Mouse (Mus musculus) liver, embryonic 11.5 days (tissue): ENCODE results near the gene Ece1. TPM values are rescaled to one million over a fixed set of nuclear protein-coding genes. Genes with fewer than 3 reads are reported as not detected.
A peak's percentile ranks its signal among the peaks of the same experiment; 100 is the strongest.

Source experiments
- ATAC-seq: fragments of 200-750 bp; cut with Nextera tagmentation; replicated peaks from 2 replicates; pipeline ENCODE4 v1.8.0; 2017; ENCODE audit warnings: moderate number of reproducible peaks, mild to moderate bottlenecking, moderate TSS enrichment, moderate library complexity; ENCODE audit not compliant: low FRiP score
- DNase-seq: peaks from one replicate; pipeline ENCODE4 v3.0.0-alpha.2; 2017; ENCODE audit warnings: low spot score
- H3K27ac ChIP-seq: fragments of 300-500 bp; sonication (generic); 2 replicates; pipeline ENCODE4 v1.5.1; 2014; ENCODE audit warnings: mild to moderate bottlenecking, low read depth, low read length, control low read depth
- H3K27me3 ChIP-seq: fragments of 300-500 bp; sonication (generic); replicated peaks from 2 replicates; pipeline ENCODE4 v1.6.1; 2014; ENCODE audit warnings: low read length, mixed read lengths; ENCODE audit not compliant: control insufficient read depth, insufficient read depth
- H3K36me3 ChIP-seq: fragments of 300-500 bp; sonication (generic); 2 replicates; pipeline ENCODE4 v1.6.1; 2014; ENCODE audit warnings: mild to moderate bottlenecking, low read length, moderate library complexity, mixed read lengths; ENCODE audit not compliant: control insufficient read depth, insufficient read depth
- H3K4me1 ChIP-seq: fragments of 300-500 bp; sonication (generic); replicated peaks from 2 replicates; pipeline ENCODE4 v1.6.1; 2014; ENCODE audit warnings: low read length, mixed read lengths; ENCODE audit not compliant: control insufficient read depth, insufficient read depth
- H3K4me2 ChIP-seq: fragments of 300-500 bp; sonication (generic); 2 replicates; pipeline ENCODE4 v1.6.1; 2014; ENCODE audit warnings: mild to moderate bottlenecking, control low read depth, moderate library complexity
- H3K4me3 ChIP-seq: fragments of 300-500 bp; sonication (generic); 2 replicates; pipeline ENCODE4 v1.5.1; 2014; ENCODE audit warnings: low read depth, low read length, control low read depth
- H3K9ac ChIP-seq: fragments of 300-500 bp; sonication (generic); 2 replicates; pipeline ENCODE4 v1.6.1; 2014; ENCODE audit warnings: low read depth, low read length, control low read depth
- H3K9me3 ChIP-seq: fragments of 300-500 bp; sonication (generic); 2 replicates; pipeline ENCODE4 v1.6.1; 2016; ENCODE audit warnings: low read length, inconsistent platforms, mixed read lengths; ENCODE audit not compliant: control insufficient read depth
- WGBS: fragments of 180-500 bp; shearing (Covaris S2); extraction: QIAGEN DNeasy Blood & Tissue Kit; methylation state at CpG from one replicate; pipeline ENCODE4 v1.1.7; 2014; 5-methylcytosine and 5-hydroxymethylcytosine counted together
- polyA plus RNA-seq: library from polyadenylated mRNA; unstranded; fragments of >200 nt; fragmentation: Nextera tagmentation; extraction: Ambion mirVana; gene quantifications from 2 replicates; pipeline ENCODE4 v1.2.1, GENCODE M21; 2014

The Ece1 gene
- polyA plus RNA-seq, 1 experiment from 2014 or later, result 51.9 TPM

DNA sequence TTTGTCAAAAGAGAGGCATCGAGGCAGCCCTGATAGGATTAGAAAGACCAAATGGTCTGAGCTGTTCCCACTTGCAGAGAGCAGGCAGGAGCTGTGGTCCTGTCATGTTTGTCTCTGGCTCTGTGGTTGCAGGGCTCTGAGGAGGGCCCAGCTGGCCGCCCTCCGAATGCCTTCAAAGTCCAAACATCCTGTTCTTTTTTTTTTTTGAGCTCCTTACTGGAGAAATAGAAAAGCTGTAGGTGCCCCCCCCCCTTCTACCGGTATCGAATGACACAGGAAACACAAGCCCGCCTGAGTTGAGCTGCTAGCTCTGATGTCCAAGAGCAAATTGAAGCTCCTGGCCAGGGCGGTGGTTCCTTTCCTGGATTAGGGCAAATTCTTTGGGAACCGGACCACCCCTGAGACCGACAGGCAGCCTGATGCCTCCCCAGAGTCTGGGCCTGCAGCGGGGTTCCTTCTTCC, 58.5 kb downstream of the Ece1 start:
- 18% methylated on average over 10 of the region's 10 CpGs for WGBS
- H3K36me3 ChIP-seq, result no peaks in the 10 kb centered on the region; the same call in none of the 2 replicates
- H3K9me3 ChIP-seq, result no peaks in the 10 kb centered on the region
- H3K27ac ChIP-seq, result peak overlapping the region; percentile 75
- no peak for DNase-seq
- H3K27me3 ChIP-seq, result no peaks in the 10 kb centered on the region
- no peak overlapping the region for H3K4me3 ChIP-seq
- peak overlapping the region; percentile 36 for H3K4me2 ChIP-seq
- peaks cover 43% of the 10 kb centered on the region for H3K4me1 ChIP-seq
- no peak overlapping the region for H3K9ac ChIP-seq
- ATAC-seq, result no peak

DNA sequence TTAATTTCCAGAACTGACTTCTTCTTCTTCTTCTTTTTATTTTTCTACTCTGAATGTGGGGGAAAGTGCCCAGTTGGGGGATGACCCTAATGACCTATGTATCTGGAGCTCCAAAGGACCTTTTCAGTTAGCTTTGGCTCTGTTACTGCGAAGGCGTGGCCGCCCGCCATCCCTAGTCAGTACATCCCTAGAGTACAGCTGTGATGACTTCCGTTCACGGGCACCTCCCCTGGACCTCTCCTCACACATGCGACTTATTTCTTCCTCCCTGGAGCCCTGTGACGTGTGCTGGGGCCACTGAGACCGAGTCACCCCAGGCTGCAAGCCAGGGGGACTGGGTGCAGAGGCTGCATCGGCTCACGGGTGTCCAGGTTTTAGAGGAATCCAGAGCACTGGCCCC, 59.5 kb downstream of the Ece1 start:
- H3K4me1 ChIP-seq, result peaks cover 40% of the 10 kb centered on the region
- peak overlapping the region; percentile 36 for H3K4me2 ChIP-seq

DNA sequence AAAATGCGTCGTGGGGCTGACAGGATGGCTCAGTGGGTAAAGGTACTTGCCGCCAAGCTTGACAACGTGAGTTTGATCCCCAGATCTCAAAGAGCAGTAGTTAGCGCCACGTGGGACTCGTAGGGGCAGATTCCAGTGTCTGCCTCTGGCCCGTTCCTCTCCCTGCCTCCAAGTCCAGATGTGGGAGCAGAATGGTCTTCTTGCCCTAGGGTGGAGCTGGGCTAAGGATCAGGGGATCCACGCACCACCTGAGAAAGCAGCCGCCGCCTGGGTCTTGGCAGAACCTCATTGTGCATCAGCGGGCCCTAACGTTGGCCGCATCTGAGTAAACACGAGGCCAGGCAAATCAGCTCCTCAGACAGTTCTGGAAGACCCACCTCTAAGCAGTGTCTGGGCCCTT, 61.0 kb downstream of the Ece1 start:
- no peak overlapping the region for H3K4me2 ChIP-seq
- peaks cover 4% of the 10 kb centered on the region for H3K36me3 ChIP-seq
- ATAC-seq (no peak), DNase-seq (no peak)
- H3K9ac ChIP-seq, result no peak overlapping the region
- H3K27ac ChIP-seq, result no peak overlapping the region
- no peak overlapping the region for H3K4me3 ChIP-seq
- no peaks in the 10 kb centered on the region for H3K27me3 ChIP-seq
- WGBS, result 84% methylated on average over 15 of the region's 15 CpGs
- peaks cover 37% of the 10 kb centered on the region for H3K4me1 ChIP-seq
- H3K9me3 ChIP-seq, result no peaks in the 10 kb centered on the region

More for the DNA sequence above, 59.5 kb downstream of the Ece1 start:
- Histone ChIP-seq H3K36me3 (peaks cover 3% of the 10 kb centered on the region), H3K9ac (no peak overlapping the region), H3K27me3 (no peaks in the 10 kb centered on the region), H3K9me3 (no peaks in the 10 kb centered on the region), H3K27ac (no peak overlapping the region), H3K4me3 (no peak overlapping the region)
- ATAC-seq (no peak), DNase-seq (no peak)
- 85% methylated on average over 11 of the region's 11 CpGs for whole genome bisulfite sequencing

DNA sequence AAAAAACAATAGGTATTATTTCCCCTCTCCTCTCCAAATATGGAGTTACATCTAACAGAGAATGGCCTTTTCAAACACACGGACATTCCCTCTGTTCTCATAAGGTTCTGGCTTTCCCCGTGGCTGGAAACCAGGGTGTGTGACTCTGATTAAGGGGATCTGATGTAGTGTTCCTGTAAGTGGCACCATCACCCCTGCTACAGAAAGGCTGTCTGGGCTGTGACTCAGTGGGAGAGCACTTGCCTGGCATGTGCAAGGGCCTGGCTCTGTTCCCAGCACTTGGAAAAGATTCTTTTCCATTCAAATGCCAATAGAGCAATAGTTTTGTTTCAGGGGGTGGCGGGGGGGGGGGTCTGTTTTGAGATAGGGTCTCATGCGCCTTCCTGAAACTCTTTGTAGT, 63.1 kb downstream of the Ece1 start:
- 67% methylated on average over 4 of the region's 4 CpGs for WGBS
- H3K27ac ChIP-seq, result no peak overlapping the region
- no peak for ATAC-seq

DNA sequence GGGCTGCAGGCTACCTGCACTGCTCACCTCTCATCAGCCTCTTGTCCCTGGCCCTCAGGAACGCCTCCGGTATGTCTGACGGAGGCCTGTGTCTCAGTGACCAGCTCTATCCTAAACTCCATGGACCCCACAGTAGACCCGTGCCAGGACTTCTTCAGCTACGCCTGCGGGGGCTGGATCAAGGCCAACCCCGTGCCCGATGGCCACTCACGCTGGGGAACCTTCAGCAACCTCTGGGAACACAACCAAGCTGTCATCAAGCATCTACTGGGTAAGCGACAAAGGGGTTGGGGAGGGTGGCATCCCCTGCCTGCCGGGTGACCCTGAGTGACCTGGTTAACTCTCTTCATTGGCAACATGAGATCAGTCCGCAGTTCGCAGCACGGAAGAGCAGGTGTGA, 64.1 kb downstream of the Ece1 start:
- Histone ChIP-seq H3K4me2 (no peak overlapping the region), H3K27me3 (no peaks in the 10 kb centered on the region), H3K36me3 (peaks cover 8% of the 10 kb centered on the region), H3K4me1 (peaks cover 42% of the 10 kb centered on the region), H3K27ac (no peak overlapping the region), H3K9ac (no peak overlapping the region), H3K4me3 (no peak overlapping the region), H3K9me3 (no peaks in the 10 kb centered on the region)
- WGBS, result 92% methylated on average over 14 of the region's 14 CpGs
- ATAC-seq (no peak), DNase-seq (no peak)

More for the DNA sequence above, 63.1 kb downstream of the Ece1 start:
- DNase-seq, result no peak
- Histone ChIP-seq H3K36me3 (peaks cover 8% of the 10 kb centered on the region), H3K9ac (no peak overlapping the region), H3K4me1 (peaks cover 40% of the 10 kb centered on the region), H3K4me2 (no peak overlapping the region), H3K9me3 (no peaks in the 10 kb centered on the region), H3K4me3 (no peak overlapping the region), H3K27me3 (no peaks in the 10 kb centered on the region)

DNA sequence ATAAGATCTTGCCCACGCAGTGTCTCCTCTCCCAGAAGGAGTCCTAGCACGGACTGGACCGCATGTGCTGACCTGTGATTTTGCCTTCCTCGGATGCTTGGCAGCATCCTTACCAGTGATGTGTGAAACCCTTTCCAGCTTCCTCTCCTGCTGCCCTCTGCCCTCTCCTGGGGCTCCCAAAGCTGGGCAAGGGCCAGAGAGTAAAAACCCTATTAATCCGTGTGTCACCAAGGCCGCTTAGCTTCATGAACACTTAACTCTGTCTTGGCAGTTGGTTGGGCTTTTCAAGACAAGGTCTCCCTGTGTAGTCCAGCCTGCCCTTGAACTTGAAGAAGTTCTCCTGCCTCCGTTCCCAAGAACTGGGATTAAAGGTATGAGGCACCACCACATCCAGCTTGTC, 65.1 kb downstream of the Ece1 start:
- ATAC-seq (no peak), DNase-seq (no peak)
- no peaks in the 10 kb centered on the region for H3K9me3 ChIP-seq
- peaks cover 8% of the 10 kb centered on the region for H3K36me3 ChIP-seq
- H3K4me2 ChIP-seq, result no peak overlapping the region
- peak overlapping the region; percentile 68 for H3K27ac ChIP-seq
- WGBS, result 80% methylated on average over 7 of the region's 7 CpGs
- no peak overlapping the region for H3K4me3 ChIP-seq
- H3K4me1 ChIP-seq, result peaks cover 50% of the 10 kb centered on the region
- no peaks in the 10 kb centered on the region for H3K27me3 ChIP-seq
- H3K9ac ChIP-seq, result no peak overlapping the region

DNA sequence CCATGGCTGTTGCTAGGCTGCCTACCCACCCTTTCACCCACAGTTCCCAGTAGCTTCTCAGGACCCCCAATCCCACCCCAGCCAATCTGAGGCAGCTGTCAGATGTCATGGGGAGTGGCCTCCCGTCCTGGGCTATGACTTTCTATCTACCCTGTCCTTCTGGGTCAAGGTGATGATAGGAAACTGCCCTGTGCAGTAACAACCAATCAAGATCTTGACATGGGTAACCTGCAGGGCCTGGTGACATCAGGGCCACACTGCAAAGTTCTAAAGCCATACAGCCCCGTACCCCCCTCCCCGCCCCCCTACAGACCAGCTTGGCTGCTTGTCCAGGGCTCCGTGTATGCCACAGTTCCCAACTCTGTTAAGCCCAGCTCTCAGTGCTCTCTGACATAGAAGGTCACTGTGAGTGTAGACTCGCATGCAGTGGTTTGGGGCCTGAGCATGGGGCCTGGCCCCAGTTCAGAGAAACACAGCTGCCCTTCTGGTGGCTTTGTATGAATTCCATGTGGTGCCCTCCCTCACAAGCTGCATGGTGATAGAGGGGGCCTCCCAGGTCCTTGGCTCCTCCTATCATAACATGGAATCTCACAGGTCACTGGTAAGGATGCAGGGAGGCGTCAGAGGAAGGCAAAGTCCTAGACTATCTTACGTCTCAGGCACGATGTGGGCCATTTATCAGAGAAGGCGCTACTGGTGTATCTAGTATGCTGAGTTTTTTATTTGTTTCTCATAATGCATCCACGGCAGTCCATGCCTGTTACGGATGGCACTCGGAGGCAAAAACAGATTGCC, 65.9 kb downstream of the Ece1 start:
- Histone ChIP-seq H3K9ac (peak overlapping the region; percentile 36; the same call in 1 of the 2 replicates), H3K36me3 (peaks cover 8% of the 10 kb centered on the region), H3K27ac (peak overlapping the region; percentile 68), H3K4me3 (no peak overlapping the region), H3K4me2 (peak overlapping the region; percentile 31), H3K4me1 (peaks cover 53% of the 10 kb centered on the region), H3K9me3 (no peaks in the 10 kb centered on the region), H3K27me3 (no peaks in the 10 kb centered on the region)
- DNase-seq, result no peak
- WGBS, result 61% methylated on average over 12 of the region's 12 CpGs
- peak; percentile 78 for ATAC-seq

DNA sequence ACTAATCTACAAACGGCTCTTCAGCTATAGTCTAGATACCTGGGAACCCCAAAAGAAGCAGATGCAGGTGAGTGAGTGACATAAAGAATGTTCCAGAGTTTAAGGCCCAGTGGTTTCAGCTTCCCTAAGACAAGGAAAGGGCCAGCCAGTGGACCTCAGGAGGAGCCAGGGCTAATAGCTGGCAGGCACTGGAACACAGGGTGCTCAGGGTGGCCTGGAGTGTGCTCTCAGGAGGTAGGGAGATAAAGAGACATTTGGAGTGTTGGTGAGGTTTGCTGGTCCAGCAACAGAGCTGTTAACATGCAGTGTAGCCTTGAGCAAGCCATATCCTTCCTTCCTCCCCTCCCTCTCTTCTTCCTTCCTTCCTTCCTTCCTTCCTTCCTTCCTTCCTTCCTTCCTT, 66.8 kb downstream of the Ece1 start:
- peak overlapping the region; percentile 68 for H3K27ac ChIP-seq
- WGBS, result 71% methylated on average over 1 of the region's 1 CpGs
- H3K4me1 ChIP-seq, result peaks cover 52% of the 10 kb centered on the region
- H3K4me2 ChIP-seq, result no peak overlapping the region
- no peak for DNase-seq
- no peak for ATAC-seq
- peak overlapping the region; percentile 36; the same call in 1 of the 2 replicates for H3K9ac ChIP-seq
- H3K9me3 ChIP-seq, result no peaks in the 10 kb centered on the region
- H3K36me3 ChIP-seq, result peaks cover 8% of the 10 kb centered on the region
- H3K4me3 ChIP-seq, result no peak overlapping the region
- no peaks in the 10 kb centered on the region for H3K27me3 ChIP-seq
